Mouse (Mus musculus) bone marrow, adult 2 months (tissue): ENCODE results near the gene Cdh5.

Experiments
- CTCF ChIP-seq: fragments of 200-500 bp; IDR thresholded peaks from 2 replicates; pipeline ENCODE4 v1.5.1; 2011; ENCODE audit warnings: low read length, control low read depth; ENCODE audit not compliant: control insufficient read depth, insufficient read depth
- POLR2A ChIP-seq: fragments of 200-500 bp; IDR thresholded peaks from 2 replicates; pipeline ENCODE4 v1.6.1; 2011; ENCODE audit warnings: low read depth, mild to moderate bottlenecking, control low read depth, low read length, borderline replicate concordance; ENCODE audit not compliant: control insufficient read depth

DNA sequence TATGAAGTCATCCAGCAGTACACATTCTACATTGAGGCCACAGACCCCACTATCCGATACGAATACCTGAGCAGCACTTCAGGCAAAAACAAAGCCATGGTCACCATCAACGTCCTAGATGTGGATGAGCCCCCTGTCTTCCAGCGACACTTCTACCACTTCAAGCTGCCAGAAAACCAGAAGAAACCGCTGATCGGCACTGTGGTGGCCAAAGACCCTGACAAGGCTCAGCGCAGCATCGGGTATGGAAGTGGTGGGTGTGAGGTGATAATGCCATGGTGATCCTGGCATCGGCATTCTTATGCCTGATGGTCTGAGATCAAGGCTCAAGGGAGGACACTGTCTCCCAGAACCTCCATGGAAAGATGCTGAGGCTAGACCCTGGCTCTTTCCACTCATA, 29.5 kb downstream of the Cdh5 start:
- no peak for TF ChIP-seq CTCF
- no peak for TF ChIP-seq POLR2A
